Mouse (Mus musculus): ENCODE measurements around the gene Arl15.

- TF ChIP-seq GATA1 (IDR thresholded peaks at IDR 0.05; ENCODE audit: borderline replicate concordance, low read length) (no peak), FLI1 (IDR thresholded peaks at IDR 0.05; ENCODE audit: low read length) (no peak)
These were observed 176.4 kb downstream of the Arl15 start for GRCm38 (mm10) chr13:113970706-113971105.
